Mouse (Mus musculus) ES-E14 (cell line): ENCODE data around the gene Itga3.

ENCODE experiments used
- HCFC1 ChIP-seq: IDR thresholded peaks from 2 replicates; pipeline ENCODE4 v1.6.1; 2012; ENCODE audit warnings: low read length, inconsistent platforms, borderline replicate concordance; ENCODE audit not compliant: insufficient read depth
- ZNF384 ChIP-seq: IDR thresholded peaks from 2 replicates; pipeline ENCODE4 v1.6.1; 2012; ENCODE audit warnings: low read depth, low read length, inconsistent platforms

DNA sequence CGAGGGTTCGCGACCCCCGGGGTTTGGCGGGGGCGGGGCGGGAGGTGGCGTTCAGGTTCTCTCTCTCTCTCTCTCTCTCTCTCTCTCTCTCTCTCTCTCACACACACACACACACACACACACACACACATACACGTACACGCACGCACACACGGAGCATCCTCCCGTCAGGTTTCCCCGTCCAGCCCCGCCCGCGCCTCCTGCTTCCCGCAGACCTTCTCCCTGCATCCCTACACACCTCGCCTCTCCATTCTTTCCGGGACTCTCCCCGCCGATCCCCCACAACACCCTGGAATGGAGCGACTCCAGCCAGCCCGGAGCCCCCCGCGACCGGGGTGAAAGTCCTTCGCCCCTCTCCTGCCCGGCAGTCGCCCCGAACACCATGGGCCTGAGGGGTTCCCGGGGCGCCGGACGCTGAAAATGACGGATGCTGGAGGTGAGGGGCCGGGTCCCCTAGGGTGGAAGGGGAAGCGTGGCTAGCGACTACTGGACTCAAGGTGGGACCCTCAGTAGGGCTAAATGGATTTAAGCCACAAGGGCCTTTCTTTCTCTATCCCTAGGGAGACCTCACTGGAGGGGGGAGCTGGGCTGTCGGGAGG is 66.4 kb downstream of the Itga3 start:
- TF ChIP-seq ZNF384 = no peak
- no peak for TF ChIP-seq HCFC1
